Mouse (Mus musculus) midbrain, embryonic 13.5 days (tissue): ENCODE results near the gene Sbno2. TPM values are rescaled to one million over a fixed set of nuclear protein-coding genes. Genes with fewer than 3 reads are reported as not detected.

ENCODE experiments used
- ATAC-seq: fragments of 200-750 bp; cut with Nextera tagmentation; 2 replicates; pipeline ENCODE4 v1.8.0; 2017; ENCODE audit warnings: mild to moderate bottlenecking, moderate TSS enrichment, moderate library complexity
- H3K27ac ChIP-seq: fragments of 300-500 bp; sonication (generic); 2 replicates; pipeline ENCODE4 v1.5.1; 2015; ENCODE audit warnings: inconsistent platforms, mild to moderate bottlenecking, moderate library complexity
- H3K27me3 ChIP-seq: fragments of 300-500 bp; sonication (generic); 2 replicates; pipeline ENCODE4 v1.6.1; 2015; ENCODE audit warnings: mild to moderate bottlenecking, inconsistent platforms
- H3K36me3 ChIP-seq: fragments of 300-500 bp; sonication (generic); 2 replicates; pipeline ENCODE4 v1.6.1; 2015; ENCODE audit warnings: mild to moderate bottlenecking, inconsistent platforms
- H3K4me1 ChIP-seq: fragments of 300-500 bp; sonication (generic); replicated peaks from 2 replicates; pipeline ENCODE4 v1.6.1; 2015; ENCODE audit warnings: inconsistent platforms
- H3K4me2 ChIP-seq: fragments of 300-500 bp; sonication (generic); replicated peaks from 2 replicates; pipeline ENCODE4 v1.6.1; 2015; ENCODE audit warnings: moderate library complexity, mild to moderate bottlenecking, inconsistent platforms
- H3K4me3 ChIP-seq: fragments of 300-500 bp; sonication (generic); replicated peaks from 2 replicates; pipeline ENCODE4 v1.5.1; 2015; ENCODE audit warnings: mild to moderate bottlenecking, inconsistent platforms
- H3K9ac ChIP-seq: fragments of 300-500 bp; sonication (generic); replicated peaks from 2 replicates; pipeline ENCODE4 v1.6.1; 2015; ENCODE audit warnings: mild to moderate bottlenecking, inconsistent platforms
- H3K9me3 ChIP-seq: fragments of 300-500 bp; sonication (generic); 2 replicates; pipeline ENCODE4 v1.6.1; 2016; ENCODE audit warnings: mild to moderate bottlenecking, inconsistent platforms
- WGBS: fragments of 180-500 bp; shearing (Covaris S2); methylation state at CpG from one replicate; pipeline ENCODE4 v1.1.7; 2015; 5-methylcytosine and 5-hydroxymethylcytosine counted together
- polyA plus RNA-seq: library from polyadenylated mRNA; unstranded; fragments of >200 nt; fragmentation: Nextera tagmentation; extraction: Ambion mirVana; gene quantifications from 2 replicates; pipeline ENCODE4 v1.2.1, GENCODE M21; 2015

The Sbno2 gene
- polyA plus RNA-seq, 1 experiment from 2014 or later: 15.3 TPM

DNA sequence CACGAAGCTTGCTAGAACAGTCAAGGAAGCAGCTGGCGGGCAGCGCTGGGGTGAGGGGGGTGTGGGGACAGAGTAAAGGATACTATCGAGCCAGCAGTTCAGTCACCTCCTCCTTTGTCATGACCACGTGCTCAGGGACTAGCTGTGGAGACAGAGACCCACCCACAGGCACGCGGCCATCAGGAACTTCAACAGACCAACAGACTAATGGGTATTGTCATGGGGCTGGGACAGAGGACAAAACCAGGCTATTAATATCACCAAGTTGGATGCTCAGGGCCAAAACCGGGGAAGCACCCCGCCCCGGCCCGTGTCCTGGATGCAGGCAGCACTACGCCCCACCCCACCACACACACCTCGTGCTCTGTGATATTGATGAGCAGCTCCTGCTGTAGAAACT lies 68.5 kb downstream of the Sbno2 start:
- H3K27me3 ChIP-seq: no peaks in the 10 kb centered on the region
- peaks cover 22% of the 10 kb centered on the region for H3K4me1 ChIP-seq
- ATAC-seq: no peak
- H3K9me3 ChIP-seq: no peaks in the 10 kb centered on the region
- WGBS: 95% methylated on average over 13 of the region's 13 CpGs
- H3K4me3 ChIP-seq: no peak overlapping the region
- H3K36me3 ChIP-seq: peaks cover 38% of the 10 kb centered on the region
- H3K4me2 ChIP-seq: no peak overlapping the region
- H3K9ac ChIP-seq: 0 out of 2 replicates have a peak overlapping the region, but pooled peaks have one; percentile 19
- no peak overlapping the region for H3K27ac ChIP-seq

DNA sequence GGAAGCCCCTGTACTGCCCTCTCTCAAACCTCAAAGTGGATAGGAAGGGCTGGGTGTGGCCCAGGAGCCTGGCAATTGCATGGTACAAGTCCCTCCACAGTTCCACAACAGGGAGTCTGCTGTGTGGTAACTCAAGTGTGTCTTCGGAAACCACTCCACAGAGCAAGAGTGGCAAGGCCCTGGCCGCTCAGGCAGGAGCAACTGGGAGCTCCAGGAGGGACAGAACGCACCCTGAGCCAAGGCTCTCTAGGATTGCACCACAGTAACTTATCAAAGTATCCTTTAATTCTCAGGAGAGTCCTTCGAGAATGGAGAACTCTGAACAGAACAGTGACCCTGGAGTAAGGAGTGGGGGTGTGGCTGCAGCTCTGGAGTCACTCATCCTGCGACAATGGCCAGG lies 69.7 kb downstream of the Sbno2 start:
- no peak overlapping the region for H3K4me3 ChIP-seq
- H3K9me3 ChIP-seq: no peaks in the 10 kb centered on the region
- no peaks in the 10 kb centered on the region for H3K27me3 ChIP-seq
- no peak overlapping the region for H3K4me2 ChIP-seq
- no peak for ATAC-seq
- H3K9ac ChIP-seq: peak overlapping the region; percentile 36
- 90% methylated on average over 5 of the region's 5 CpGs for WGBS
- peaks cover 38% of the 10 kb centered on the region for H3K36me3 ChIP-seq
- peaks cover 22% of the 10 kb centered on the region for H3K4me1 ChIP-seq
- no peak overlapping the region for H3K27ac ChIP-seq

DNA sequence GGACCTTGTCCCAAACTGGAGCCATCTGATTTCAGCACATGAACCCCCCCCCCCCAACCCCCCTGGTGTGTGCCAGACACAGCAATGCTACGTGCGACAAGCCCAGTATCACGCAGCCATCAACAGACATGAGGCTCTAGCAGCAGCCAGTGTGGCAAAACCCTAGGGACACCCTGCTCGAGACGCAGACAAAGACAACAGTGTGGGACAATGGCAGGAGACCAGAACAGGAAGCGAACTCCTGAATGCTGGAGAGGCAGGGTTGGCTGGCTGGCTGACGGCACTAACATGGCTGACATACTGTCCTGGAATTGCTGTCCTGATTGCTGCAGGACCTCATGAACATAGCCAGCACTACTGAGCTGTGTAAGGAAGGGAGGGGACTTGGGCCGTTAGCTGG lies 70.2 kb downstream of the Sbno2 start:
- no peaks in the 10 kb centered on the region for H3K27me3 ChIP-seq
- peaks cover 38% of the 10 kb centered on the region for H3K36me3 ChIP-seq
- H3K4me1 ChIP-seq: peaks cover 22% of the 10 kb centered on the region
- 83% methylated on average over 8 of the region's 8 CpGs for WGBS
- H3K4me2 ChIP-seq: no peak overlapping the region
- H3K27ac ChIP-seq: no peak overlapping the region
- no peaks in the 10 kb centered on the region for H3K9me3 ChIP-seq
- no peak overlapping the region for H3K4me3 ChIP-seq
- peak overlapping the region; percentile 36 for H3K9ac ChIP-seq
- no peak for ATAC-seq

DNA sequence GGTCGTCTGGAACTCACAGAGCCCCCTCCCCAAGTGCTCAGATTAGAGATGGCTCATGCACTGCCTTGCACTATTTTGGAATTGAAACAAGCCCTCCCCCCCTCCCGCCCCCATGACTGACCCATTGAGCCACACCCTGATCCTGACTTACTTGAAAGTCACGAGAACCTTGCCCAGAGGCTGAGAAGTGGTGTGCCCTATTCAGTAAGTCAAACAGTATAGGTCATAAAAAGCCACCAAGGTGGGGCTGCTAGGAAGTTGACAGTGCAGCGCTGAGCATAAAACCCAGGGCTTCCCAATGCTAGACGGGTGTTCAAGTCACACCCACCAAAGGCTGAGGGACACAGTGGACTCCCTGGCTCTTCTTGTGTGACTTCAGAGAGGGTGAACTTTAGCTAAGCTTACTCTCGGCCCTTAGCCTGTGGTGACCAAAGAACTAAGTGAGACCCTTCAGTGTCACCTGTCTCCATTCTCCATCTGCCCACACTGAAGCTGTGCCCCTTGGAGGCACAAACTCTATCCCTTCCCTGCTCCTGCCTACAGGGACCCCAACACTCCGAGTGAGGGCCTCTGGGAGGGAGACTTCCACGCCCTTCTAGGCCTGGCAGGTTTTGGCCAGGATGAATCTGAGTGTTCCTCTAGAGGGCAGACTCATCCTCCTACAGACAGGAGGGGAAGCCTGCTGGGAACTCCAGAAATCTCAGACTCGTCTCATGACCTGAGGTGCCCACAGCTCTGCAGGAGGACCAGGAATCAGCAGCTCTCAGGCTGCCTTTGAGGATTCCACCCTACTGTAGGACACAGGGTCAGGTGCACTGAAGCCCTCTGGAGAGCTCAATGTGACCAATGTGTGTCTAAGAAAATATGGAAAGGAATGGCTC lies 71.6 kb downstream of the Sbno2 start:
- Histone ChIP-seq H3K9ac (no peak overlapping the region), H3K4me3 (no peak overlapping the region), H3K27ac (peak overlapping the region; percentile 56), H3K4me1 (peaks cover 17% of the 10 kb centered on the region), H3K36me3 (peaks cover 38% of the 10 kb centered on the region), H3K9me3 (no peaks in the 10 kb centered on the region), H3K4me2 (no peak overlapping the region), H3K27me3 (no peaks in the 10 kb centered on the region)
- no peak for ATAC-seq
- WGBS: 49% methylated on average over 9 of the region's 9 CpGs

DNA sequence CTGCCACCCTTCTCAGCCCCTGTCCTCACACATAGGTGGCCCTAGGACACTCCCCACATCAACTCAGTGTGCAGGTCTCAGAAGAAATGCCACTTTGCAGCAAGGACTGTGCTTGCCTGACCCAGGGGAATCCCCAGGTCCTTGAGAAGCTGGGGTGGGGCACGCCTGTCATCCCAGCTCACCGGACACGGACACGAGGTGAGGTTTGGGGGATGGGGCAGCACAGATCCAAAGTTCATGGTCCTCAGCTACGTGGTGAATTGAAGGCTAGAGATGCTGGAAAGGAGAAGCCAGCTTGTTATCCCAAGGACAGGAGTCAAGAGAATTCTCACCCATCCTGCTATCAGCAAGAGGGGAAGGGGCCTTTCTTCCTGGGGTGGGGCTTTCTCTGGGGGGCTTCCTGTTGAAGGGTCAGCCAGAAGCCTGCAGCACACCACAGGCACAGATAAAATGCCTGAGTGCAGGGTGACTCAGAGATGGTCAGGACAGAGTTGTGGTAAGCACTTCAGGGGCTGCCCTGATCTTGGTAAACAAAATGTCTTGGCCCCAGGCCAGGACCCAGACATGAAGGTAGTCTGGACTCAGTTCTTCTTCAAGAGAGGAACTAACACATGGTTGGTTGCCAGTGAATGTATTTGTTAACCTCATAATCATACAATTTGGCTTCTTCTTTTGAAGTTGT lies 72.4 kb downstream of the Sbno2 start:
- 63% methylated on average over 5 of the region's 5 CpGs for WGBS
- Histone ChIP-seq H3K36me3 (peaks cover 34% of the 10 kb centered on the region), H3K4me1 (peaks cover 9% of the 10 kb centered on the region), H3K27me3 (no peaks in the 10 kb centered on the region), H3K4me3 (no peak overlapping the region), H3K4me2 (no peak overlapping the region), H3K9me3 (no peaks in the 10 kb centered on the region), H3K27ac (0 out of 2 replicates have a peak overlapping the region, but pooled peaks have one; percentile 30), H3K9ac (0 out of 2 replicates have a peak overlapping the region, but pooled peaks have one; percentile 1)
- no peak for ATAC-seq

DNA sequence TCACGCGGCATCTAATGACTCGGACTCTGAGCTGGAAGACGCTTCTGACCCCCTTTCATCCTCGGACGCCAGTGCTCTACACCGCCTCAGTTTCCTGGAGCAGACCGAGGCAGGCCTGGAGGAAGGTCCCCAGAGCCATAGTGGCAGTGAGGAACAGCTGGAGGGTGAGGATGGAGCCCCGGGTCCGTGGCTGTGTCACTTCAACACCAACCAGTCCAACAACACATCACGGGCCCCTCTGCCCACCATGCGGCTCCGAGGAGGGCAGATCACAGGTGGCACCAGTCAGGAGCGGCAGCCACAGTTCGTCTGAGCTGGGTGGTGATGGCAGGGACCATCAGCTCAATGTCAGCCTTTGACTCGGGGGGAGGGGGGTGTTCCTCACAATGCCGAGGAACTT lies 74.6 kb downstream of the Sbno2 start:
- Histone ChIP-seq H3K4me2 (no peak overlapping the region), H3K27ac (no peak overlapping the region), H3K9me3 (no peaks in the 10 kb centered on the region), H3K9ac (no peak overlapping the region), H3K4me3 (no peak overlapping the region), H3K27me3 (no peaks in the 10 kb centered on the region), H3K36me3 (peaks cover 12% of the 10 kb centered on the region), H3K4me1 (no peaks in the 10 kb centered on the region)
- WGBS: 85% methylated on average over 17 of the region's 17 CpGs
- no peak for ATAC-seq

DNA sequence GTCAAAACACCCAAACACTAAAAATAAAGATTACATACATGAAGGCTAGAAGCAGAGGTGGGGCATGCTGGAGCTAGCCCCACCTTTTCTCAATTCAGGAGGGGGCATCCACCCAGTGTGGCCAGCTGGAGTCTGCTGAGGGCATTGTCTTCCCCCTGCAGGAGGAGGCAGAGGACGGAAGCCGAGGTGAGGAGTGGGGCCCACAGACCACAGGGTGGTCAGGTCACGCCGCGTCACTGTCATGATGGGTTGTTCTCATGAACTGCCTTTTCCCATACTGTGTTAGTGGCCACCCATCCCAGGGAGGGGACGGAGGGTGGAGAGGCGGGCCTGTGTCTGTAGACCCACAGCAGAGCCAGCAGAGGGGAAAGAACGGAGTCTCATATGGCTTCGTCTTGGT lies 75.2 kb downstream of the Sbno2 start:
- Histone ChIP-seq H3K27ac (no peak overlapping the region), H3K4me3 (no peak overlapping the region), H3K36me3 (peaks cover 7% of the 10 kb centered on the region), H3K4me2 (no peak overlapping the region), H3K27me3 (no peaks in the 10 kb centered on the region), H3K9me3 (no peaks in the 10 kb centered on the region), H3K4me1 (no peaks in the 10 kb centered on the region), H3K9ac (no peak overlapping the region)
- ATAC-seq: no peak
- 79% methylated on average over 9 of the region's 9 CpGs for WGBS

DNA sequence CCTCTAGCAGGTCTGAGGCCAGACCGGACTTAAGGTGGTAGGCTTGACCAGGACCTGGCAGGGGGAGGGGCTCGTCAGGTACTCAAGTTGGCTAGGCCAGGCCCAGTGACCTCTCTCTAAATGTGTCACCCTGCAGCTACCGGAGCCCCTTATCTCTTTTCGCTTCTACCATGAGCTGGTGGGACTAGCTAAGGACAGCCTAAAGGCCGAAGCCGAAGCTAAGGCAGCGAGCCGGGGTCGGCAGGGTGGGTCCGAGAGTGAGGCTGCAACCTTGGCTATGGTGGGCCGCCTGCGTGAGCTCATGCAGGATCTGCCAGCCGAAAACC lies 76.9 kb downstream of the Sbno2 start:
- H3K9me3 ChIP-seq: no peaks in the 10 kb centered on the region
- H3K27ac ChIP-seq: no peak overlapping the region
- H3K4me3 ChIP-seq: no peak overlapping the region
- no peak for ATAC-seq
- WGBS: 95% methylated on average over 13 of the region's 13 CpGs
- no peak overlapping the region for H3K9ac ChIP-seq
- no peaks in the 10 kb centered on the region for H3K36me3 ChIP-seq
- H3K27me3 ChIP-seq: no peaks in the 10 kb centered on the region
- no peak overlapping the region for H3K4me2 ChIP-seq
- H3K4me1 ChIP-seq: no peaks in the 10 kb centered on the region

DNA sequence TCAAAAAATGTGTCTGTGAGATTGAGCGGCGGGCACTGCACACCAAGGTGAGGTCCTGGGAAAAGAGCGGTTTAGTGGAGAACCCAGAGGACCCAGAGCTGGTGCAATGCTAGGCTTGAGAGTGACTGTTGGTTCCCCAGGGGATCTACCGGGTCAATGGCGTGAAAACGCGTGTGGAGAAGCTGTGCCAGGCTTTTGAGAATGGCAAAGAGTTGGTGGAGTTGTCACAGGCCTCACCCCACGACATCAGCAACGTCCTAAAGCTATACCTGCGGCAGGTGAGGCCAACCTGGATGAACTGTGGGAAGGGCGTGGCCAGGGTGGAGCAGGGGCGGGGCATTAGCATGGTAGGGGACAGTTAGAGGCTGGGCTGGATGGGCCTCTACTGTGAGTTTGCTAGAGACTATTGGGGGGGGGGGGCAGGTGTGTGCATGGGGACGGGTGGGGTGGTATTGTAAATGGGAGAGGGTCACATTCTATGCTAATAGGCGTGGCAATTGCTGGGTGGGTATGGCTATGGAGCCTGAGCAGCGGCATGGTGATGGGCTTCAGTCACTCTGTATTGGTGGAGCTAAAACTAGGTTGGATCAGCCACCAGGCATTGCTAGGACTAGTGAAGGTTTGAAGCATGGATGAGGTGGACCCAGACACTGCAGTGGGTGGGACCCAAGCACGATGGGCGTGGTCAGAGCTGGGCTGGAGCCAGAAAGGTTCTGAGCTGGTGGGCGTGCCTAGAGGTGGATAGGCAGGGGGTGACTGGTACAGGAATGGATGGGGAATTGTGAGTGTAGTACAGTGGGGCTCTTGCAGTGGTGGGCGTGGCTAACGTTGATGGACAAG lies 77.5 kb downstream of the Sbno2 start:
- Histone ChIP-seq H3K4me3 (no peak overlapping the region), H3K27me3 (no peaks in the 10 kb centered on the region), H3K27ac (no peak overlapping the region), H3K36me3 (no peaks in the 10 kb centered on the region), H3K9ac (no peak overlapping the region), H3K4me2 (no peak overlapping the region), H3K4me1 (no peaks in the 10 kb centered on the region), H3K9me3 (no peaks in the 10 kb centered on the region)
- ATAC-seq: no peak
- WGBS: 79% methylated on average over 20 of the region's 20 CpGs

DNA sequence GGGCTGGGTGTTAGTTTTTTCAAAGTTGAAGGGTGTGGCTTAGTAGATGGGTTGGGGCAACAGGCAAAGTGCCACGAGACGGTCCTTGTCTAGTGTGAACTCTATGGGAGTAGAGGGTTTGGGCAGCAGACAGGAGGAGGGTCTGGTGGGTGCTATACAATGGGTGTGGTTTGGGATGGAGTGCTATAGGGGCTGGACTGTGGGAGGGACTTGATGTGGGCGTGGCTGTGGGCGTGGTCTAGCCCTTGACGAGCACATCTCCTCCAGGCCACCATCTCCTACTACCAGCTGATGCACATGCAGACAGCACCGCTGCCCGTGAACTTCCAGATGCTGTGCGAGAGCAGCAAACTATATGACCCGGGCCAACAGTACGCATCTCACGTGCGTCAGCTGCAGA lies 79.5 kb downstream of the Sbno2 start:
- Histone ChIP-seq H3K9me3 (no peaks in the 10 kb centered on the region), H3K27ac (no peak overlapping the region), H3K4me2 (no peak overlapping the region), H3K4me1 (no peaks in the 10 kb centered on the region), H3K36me3 (no peaks in the 10 kb centered on the region), H3K27me3 (no peaks in the 10 kb centered on the region; the same call in 1 of the 2 replicates), H3K4me3 (no peak overlapping the region), H3K9ac (no peak overlapping the region)
- WGBS: 58% methylated on average over 12 of the region's 12 CpGs
- 0 out of 2 replicates have a peak, but pooled peaks have one; percentile 27 for ATAC-seq

DNA sequence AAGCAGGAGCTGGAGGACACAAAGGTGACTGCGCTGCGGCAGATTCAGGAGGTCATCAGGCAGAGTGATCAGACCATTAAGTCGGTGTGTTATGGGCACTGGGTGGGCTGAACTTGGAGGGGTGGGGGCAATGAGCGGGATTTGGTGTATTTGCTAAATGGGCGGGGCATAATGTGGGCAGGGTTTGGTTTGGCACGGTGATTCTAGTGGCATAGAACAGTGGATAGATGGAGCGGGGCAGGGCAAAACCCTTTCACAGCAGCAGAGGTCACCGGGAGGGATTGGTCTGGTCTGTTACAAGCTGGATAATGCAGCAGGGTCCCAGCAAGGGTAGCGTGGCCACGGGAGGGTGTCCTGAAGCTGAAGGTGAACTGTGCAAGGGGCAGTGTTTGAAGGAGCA lies 79.9 kb downstream of the Sbno2 start:
- Histone ChIP-seq H3K9ac (no peak overlapping the region), H3K4me3 (no peak overlapping the region), H3K36me3 (no peaks in the 10 kb centered on the region)

DNA sequence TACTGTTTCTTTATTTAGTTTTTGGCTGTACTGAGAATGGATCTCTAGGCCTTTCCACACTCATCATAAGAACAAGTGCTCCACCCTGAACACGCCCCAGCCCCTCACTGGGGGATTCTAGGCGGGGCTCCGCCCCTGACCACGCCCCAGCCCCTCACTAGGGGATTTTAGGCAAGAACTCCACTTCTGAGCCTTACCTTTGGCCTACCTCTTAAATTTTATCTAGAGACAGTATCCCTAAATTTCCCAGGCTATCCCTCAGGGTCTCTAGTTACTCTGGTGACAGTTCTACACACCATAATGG lies 80.4 kb downstream of the Sbno2 start:
- no peak overlapping the region for H3K9ac ChIP-seq

More for the DNA sequence above, 79.9 kb downstream of the Sbno2 start:
- H3K9me3 ChIP-seq: no peaks in the 10 kb centered on the region
- no peak overlapping the region for H3K4me2 ChIP-seq
- no peak overlapping the region for H3K27ac ChIP-seq
- WGBS: 83% methylated on average over 10 of the region's 10 CpGs
- no peaks in the 10 kb centered on the region for H3K4me1 ChIP-seq
- H3K27me3 ChIP-seq: peaks cover 4% of the 10 kb centered on the region
- ATAC-seq: no peak

More for the DNA sequence above, 80.4 kb downstream of the Sbno2 start:
- Histone ChIP-seq H3K9me3 (no peaks in the 10 kb centered on the region), H3K36me3 (no peaks in the 10 kb centered on the region), H3K27me3 (peaks cover 8% of the 10 kb centered on the region), H3K4me1 (peaks cover under 1% of the 10 kb centered on the region; the same call in 1 of the 2 replicates), H3K27ac (no peak overlapping the region), H3K4me3 (no peak overlapping the region), H3K4me2 (no peak overlapping the region)
- ATAC-seq: no peak
- 61% methylated on average over 4 of the region's 4 CpGs for WGBS
